Mouse (Mus musculus) cerebellum, postnatal 25 days (tissue): ENCODE data around the gene Allc.

Experiments
- DNase-seq, 2 experiments: peaks; one replicate each; pipeline ENCODE4 v3.0.0; 2021; ENCODE audit warnings: mixed read lengths in 2 of 2

Allc gene

DNA sequence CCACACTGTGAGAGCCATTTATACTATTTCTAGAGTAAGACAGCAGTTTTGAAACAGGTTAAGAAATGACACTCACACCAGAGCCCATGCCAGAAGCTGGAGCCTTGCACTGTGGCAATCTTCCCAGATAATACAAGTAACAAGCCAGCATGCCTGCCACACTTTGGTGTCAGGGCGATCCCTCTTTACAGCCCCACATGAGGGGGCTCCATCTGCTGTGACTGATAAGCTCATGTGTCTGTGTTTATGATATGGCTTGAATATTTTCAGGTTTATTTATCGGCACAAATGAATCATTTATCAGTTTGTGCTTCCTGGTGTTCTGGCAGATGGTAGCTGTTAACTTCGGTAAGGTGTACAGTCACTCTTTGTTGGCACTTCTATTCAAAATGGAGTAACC lies 4.2 kb downstream of the Allc start:
- DNase-seq = no peak

DNA sequence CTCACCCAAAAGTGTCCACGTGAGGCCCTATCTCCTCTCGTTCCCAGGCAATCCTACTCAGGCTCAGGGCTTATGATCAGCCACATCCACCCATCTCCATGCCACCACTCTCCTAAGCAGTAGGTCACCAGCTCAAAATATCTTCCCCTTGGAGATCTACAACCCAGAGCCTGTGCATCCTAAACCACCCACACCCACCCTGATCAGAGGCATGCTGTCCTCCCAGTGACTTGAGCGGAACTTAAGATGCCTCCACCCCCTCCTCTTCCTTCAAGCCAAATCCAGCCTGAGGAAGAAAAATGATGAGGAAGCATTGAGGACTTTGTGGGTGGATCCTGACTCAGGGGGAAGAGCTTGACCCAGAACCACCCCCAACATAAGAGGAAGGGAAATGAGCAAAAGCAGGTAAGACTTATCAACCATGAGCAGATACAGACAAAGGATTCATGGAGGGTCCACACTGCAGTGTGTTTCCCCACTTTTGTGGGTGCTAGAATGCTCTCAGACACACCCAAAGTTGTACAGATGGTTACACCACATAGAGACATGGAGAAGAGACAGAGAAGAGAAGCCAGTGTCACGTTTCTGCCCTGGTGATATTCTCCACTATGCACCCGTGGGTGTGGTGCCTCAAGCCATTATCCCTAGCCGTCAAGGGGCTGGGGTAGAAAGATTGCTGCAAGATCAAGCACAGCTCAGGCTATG lies 6.8 kb downstream of the Allc start:
- no peak for DNase-seq

DNA sequence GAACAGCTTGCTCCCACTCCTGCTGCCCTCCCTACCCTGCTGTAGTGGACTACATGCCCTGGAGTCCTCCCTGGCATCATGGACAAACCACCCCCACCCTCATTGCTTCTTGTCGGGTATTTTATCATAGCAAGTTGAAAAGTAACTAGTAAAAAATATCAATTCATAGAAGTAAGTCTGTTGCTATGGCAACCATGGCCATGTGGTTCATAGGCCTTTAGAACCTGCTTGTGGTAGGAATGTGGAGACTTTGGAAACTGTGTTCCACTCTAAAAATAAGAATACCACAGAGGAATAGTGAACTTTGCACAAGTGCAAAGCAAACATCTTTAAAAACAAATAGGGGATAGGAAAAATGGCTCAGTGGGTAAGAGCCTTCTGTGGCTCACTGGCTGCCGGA lies 10.1 kb downstream of the Allc start:
- DNase-seq = no peak

DNA sequence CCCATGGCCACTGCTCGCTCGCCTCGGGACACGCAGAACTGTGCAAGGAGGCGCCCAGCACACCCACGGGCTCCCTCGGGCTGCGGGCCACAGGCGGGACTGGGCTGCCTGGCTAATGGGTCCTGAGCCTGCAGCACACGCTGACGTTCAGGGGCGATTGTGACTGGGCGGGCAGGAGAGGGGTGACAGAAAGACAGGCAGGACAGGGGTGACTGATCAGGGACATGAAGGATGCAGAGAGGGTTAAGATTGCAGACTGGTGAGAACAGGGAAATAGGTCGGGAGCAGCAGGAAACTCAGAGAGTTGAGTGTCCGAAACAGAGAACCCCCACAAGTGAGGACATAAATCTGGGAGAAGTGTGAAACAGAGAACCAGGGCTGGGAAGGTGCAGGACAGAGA lies 30.0 kb downstream of the Allc start, which contains the start of gene Dcdc2c:
Gene Dcdc2c, minus strand, starts transcription at position 101 of the 400 bp plus-strand sequence.
- no peak for DNase-seq

DNA sequence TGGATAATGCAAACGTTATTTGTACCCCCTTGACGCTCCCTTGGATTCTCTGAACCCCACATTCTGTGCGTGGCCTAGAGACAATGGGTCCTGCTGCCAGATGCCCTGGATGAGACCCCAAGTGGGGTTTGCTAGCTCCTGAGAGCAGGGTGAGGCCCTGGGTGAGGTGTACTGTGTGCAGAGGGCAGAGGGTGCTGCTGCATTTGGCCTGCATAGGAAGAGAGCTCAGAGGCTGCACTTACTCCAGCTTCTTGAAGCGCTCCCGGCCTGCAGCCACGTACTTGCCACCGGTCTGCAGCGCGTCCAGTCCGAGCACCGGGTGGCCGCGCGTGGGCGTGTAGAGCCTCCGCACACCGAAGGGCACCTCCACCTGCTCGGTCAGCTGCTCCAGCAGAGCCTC lies 30.5 kb downstream of the Allc start:
- peak in 1 of 2 experiments; percentile 10 for DNase-seq

DNA sequence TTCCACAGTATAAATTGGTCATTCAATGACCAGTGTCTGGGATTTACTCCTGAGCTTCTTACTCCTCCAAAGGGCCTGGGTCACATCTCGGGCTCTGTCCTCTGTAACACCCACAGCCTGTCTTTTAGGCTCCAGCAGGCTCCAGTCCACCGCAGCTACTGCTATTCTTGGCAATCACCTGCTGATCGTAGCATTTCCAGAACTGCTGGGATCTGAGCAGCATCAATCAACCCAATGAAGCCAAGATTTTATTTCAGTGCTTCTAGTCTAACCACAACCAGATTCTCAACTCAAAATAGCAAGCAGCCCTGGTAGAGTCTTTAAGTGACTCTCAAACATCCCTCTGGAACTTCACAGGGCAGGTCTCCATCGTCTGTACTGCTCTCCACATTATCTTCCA lies 33.4 kb downstream of the Allc start:
- no peak for DNase-seq

DNA sequence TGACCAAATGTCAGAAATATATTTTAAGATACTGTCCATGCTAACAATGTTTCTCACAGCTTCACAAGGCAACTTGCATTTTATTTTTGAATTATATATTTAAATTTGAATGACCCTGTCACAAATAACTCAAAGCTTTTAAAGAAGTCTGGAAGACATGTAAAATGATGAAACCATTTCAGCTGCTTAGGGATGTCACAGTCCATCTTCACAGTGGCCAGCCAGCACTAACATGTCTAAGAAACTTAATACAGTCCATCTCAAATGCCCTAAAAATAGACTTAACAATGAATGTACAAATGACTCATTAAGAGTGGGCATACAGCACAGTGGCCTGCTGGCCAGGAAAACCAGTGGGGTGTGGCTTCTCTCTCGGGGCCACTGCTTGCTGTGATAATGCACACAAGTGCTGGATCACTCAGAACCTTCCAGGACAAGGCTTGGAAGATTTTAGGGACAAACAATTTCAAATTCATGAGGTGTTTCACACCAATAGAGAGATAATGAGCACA lies 68.0 kb downstream of the Allc start:
- DNase-seq = no peak

DNA sequence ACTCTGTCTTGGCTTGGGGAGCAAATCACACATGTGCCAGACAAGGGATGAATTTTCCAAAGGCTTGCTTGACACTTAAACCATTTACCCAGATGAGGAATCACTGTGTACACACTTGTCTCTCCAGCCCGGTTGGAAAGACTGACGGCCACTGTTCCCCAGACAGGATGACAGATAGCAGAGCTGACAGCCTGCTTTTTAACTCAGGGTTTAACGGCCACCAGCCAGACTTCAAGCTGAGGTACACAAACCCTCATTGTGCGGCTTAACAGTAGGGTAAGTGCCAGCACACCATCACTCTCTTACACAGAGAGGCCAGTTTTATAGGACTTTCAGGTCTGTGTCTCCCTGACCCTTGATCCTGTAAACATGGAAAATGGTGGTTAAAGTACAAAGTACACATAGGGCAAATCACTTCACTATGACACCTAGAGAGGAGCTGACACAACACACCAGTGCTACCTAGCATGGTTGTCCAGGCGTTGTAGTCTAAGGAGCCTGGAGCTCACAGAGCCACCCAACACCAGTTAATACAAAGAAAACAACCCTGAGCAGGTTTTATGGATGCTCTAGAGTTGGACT lies 72.5 kb downstream of the Allc start:
- DNase-seq = no peak
